Mouse (Mus musculus) forebrain, embryonic 11.5 days (tissue): ENCODE measurements around the gene Zbtb14. TPM values are rescaled to one million over a fixed set of nuclear protein-coding genes. Genes with fewer than 3 reads are reported as not detected.

Experiments used
- ATAC-seq: fragments of 200-750 bp; cut with Nextera tagmentation; replicated peaks from 2 replicates; pipeline ENCODE4 v1.8.0; 2017; ENCODE audit warnings: moderate TSS enrichment; ENCODE audit not compliant: low FRiP score
- DNase-seq: peaks from one replicate; pipeline ENCODE4 v3.0.0-alpha.2; 2017; ENCODE audit warnings: low spot score
- H3K27ac ChIP-seq: fragments of 300-500 bp; sonication (generic); 2 replicates; pipeline ENCODE4 v1.5.1; 2014; ENCODE audit warnings: low read depth, low read length
- H3K27me3 ChIP-seq: fragments of 300-500 bp; sonication (generic); 2 replicates; pipeline ENCODE4 v1.6.1; 2014; ENCODE audit warnings: mild to moderate bottlenecking, low read length, mixed read lengths; ENCODE audit not compliant: control insufficient read depth, insufficient read depth
- H3K36me3 ChIP-seq: fragments of 300-500 bp; sonication (generic); 2 replicates; pipeline ENCODE4 v1.6.1; 2014; ENCODE audit warnings: mild to moderate bottlenecking, low read length, moderate library complexity, mixed read lengths; ENCODE audit not compliant: control insufficient read depth, insufficient read depth
- H3K4me1 ChIP-seq: fragments of 300-500 bp; sonication (generic); replicated peaks from 2 replicates; pipeline ENCODE4 v1.6.1; 2014; ENCODE audit warnings: low read length, mixed read lengths; ENCODE audit not compliant: control insufficient read depth, insufficient read depth
- H3K4me2 ChIP-seq: fragments of 300-500 bp; sonication (generic); 2 replicates; pipeline ENCODE4 v1.6.1; 2014; ENCODE audit warnings: low read depth, mild to moderate bottlenecking, low read length, moderate library complexity, mixed read lengths; ENCODE audit not compliant: severe bottlenecking
- H3K4me3 ChIP-seq: fragments of 300-500 bp; sonication (generic); 2 replicates; pipeline ENCODE4 v1.5.1; 2014; ENCODE audit warnings: low read depth, low read length
- H3K9ac ChIP-seq: fragments of 300-500 bp; sonication (generic); 2 replicates; pipeline ENCODE4 v1.6.1; 2014; ENCODE audit warnings: low read length
- H3K9me3 ChIP-seq: fragments of 300-500 bp; sonication (generic); 2 replicates; pipeline ENCODE4 v1.6.1; 2016; ENCODE audit warnings: low read length, mixed read lengths; ENCODE audit not compliant: control insufficient read depth
- WGBS: fragments of 180-500 bp; shearing (Covaris S2); extraction: QIAGEN DNeasy Blood & Tissue Kit; methylation state at CpG from one replicate; pipeline ENCODE4 v1.1.7; 2014; 5-methylcytosine and 5-hydroxymethylcytosine counted together
- polyA plus RNA-seq: library from polyadenylated mRNA; unstranded; fragments of >200 nt; fragmentation: Nextera tagmentation; extraction: Ambion mirVana; gene quantifications from 2 replicates; pipeline ENCODE4 v1.2.1, GENCODE M21; 2014

Zbtb14 gene
- polyA plus RNA-seq, 1 experiment from 2014 or later, result 39.6 TPM

DNA sequence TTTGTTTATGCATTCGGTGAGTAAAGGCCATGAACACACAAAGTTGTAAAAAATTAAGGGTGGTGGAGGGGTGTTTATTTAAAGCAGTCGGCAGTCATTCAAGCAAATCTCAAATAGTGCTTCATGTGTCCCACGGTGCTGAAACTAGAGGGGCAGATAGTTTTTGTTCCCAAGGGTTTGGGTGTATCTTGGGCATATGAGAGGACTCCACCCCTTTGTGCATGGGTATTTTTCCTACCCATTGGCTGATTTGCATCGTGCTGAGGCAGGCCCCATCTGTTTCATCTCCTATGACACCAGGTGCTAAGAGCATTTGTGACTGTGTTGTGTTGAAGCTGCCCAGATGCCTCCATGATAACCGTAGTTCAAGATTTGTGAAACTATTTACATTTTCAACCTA, 55.0 kb downstream of the Zbtb14 start:
- Histone ChIP-seq H3K27ac (no peak overlapping the region), H3K36me3 (no peaks in the 10 kb centered on the region), H3K9ac (no peak overlapping the region), H3K4me2 (no peak overlapping the region), H3K9me3 (no peaks in the 10 kb centered on the region), H3K4me1 (peaks cover 3% of the 10 kb centered on the region), H3K4me3 (no peak overlapping the region), H3K27me3 (peaks cover 37% of the 10 kb centered on the region)
- WGBS, result 81% methylated on average over 5 of the region's 5 CpGs
- DNase-seq (no peak), ATAC-seq (no peak)

DNA sequence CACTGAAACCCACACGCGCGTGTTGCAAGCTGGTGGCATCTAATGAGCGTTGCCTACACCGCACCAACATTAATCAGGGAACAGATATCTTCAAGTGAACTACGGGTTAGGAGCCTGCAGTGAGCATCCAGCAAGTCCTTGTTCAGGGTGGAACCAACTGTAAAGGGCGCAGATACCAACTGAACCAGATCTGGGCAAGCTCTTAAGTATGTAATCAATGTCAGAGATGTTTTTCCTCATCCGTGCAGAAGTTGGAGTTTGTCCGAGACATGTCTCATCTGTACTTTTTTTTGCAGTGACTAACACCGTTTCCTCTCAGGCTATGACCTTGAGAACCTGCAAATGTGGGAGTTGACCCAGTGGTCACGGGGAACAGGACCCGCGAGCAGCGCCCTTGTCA, 55.6 kb downstream of the Zbtb14 start:
- Histone ChIP-seq H3K27ac (no peak overlapping the region), H3K27me3 (peaks cover 37% of the 10 kb centered on the region), H3K36me3 (no peaks in the 10 kb centered on the region), H3K9ac (no peak overlapping the region), H3K4me1 (peaks cover 3% of the 10 kb centered on the region), H3K4me3 (peak overlapping the region; percentile 34), H3K4me2 (peak overlapping the region; percentile 69), H3K9me3 (no peaks in the 10 kb centered on the region)
- no peak for ATAC-seq
- DNase-seq, result no peak
- WGBS, result 34% methylated on average over 14 of the region's 14 CpGs

- DNase-seq, result peak; percentile 90
- H3K9me3 ChIP-seq, result no peaks in the 10 kb centered on the region
- peaks cover 37% of the 10 kb centered on the region for H3K27me3 ChIP-seq
- peak; percentile 93 for ATAC-seq
- H3K9ac ChIP-seq, result no peak within 1 kb of the TSS
- peak within 1 kb of the TSS; percentile 34 for H3K4me3 ChIP-seq
- under 1% methylated on average over 44 of the region's 44 CpGs for WGBS
- peak within 1 kb of the TSS; percentile 69 for H3K4me2 ChIP-seq
- H3K27ac ChIP-seq, result no peak within 1 kb of the TSS
- peaks cover 3% of the 10 kb centered on the region for H3K4me1 ChIP-seq
- no peaks in the 10 kb centered on the region for H3K36me3 ChIP-seq
Observed at GRCm38 (mm10) chr17:69438990-69439491, 56.2 kb downstream of the Zbtb14 start, which contains the start of gene Akain1. Gene Akain1 (plus strand): TSS chr17:69439326.

DNA sequence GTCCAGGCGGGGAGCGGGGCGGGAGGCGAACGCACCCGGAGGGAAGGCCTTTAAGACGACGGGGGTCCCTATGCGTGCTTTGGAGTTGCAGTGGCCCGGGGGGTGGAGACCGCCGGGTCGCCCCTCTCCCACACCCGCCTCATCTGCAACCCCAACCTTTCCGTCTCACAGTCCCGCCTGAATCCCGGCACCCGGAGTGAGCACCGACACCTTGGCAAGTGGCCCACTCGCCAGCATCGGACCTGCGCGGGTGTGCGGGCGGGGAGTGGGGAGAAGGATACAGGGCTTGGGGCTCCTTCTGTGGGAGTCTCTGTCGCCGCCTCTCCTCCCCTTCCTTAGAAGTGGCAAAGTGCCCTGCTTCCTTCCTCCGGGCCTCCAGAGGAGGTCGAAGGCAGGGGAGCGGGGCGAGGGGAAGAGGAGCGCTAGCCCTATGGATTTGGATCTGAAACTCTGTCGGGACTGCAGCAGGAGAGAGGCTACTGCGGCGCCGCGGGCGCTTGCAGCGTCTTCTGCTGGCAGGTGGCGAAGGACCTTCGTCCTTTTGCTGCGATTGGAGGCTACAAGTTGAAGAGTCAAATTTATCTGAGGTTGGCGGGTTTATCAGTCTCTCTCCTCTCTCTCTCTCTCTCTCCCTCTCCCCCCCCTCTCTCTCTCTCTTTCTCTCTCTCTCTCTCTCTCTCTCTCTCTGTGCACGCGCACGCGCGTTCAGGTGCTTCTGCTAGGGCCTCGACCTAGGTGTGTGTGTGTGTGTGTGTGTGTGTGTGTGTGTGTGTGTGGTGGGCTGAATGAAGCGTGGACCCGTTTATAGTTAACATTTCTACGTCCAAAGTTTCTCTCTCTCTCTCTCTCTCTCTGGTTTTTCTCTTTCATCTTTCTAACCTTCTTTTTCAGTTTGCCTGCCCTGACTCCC, 57.0 kb downstream of the Zbtb14 start:
- Histone ChIP-seq H3K9ac (no peak overlapping the region), H3K27ac (no peak overlapping the region), H3K4me2 (peak overlapping the region; percentile 69), H3K27me3 (peaks cover 37% of the 10 kb centered on the region), H3K4me1 (peaks cover 3% of the 10 kb centered on the region), H3K4me3 (peak overlapping the region; percentile 34), H3K36me3 (no peaks in the 10 kb centered on the region), H3K9me3 (no peaks in the 10 kb centered on the region)
- WGBS, result under 1% methylated on average over 51 of the region's 52 CpGs
- DNase-seq, result peak; percentile 71
- peak; percentile 61 for ATAC-seq

Other genes with a start within 250 kb of the Zbtb14 start
- gene Akain1, start 56.3 kb downstream of the Zbtb14 start, polyA plus RNA-seq, result 0.08 TPM in 1 of 2 replicates, not detected in the other